Mouse (Mus musculus) midbrain, embryonic 15.5 days (tissue): ENCODE results near the gene Nes. TPM values are rescaled to one million over a fixed set of nuclear protein-coding genes. Genes with fewer than 3 reads are reported as not detected.
A peak's percentile ranks its signal among the peaks of the same experiment; 100 is the strongest.

Source experiments
- ATAC-seq: fragments of 200-750 bp; cut with Nextera tagmentation; replicated peaks from 2 replicates; pipeline ENCODE4 v1.8.0; 2017; ENCODE audit warnings: moderate TSS enrichment
- H3K27ac ChIP-seq: fragments of 300-500 bp; sonication (generic); 2 replicates; pipeline ENCODE4 v1.5.1; 2015; ENCODE audit warnings: mild to moderate bottlenecking, inconsistent platforms
- H3K27me3 ChIP-seq: fragments of 300-500 bp; sonication (generic); replicated peaks from 2 replicates; pipeline ENCODE4 v1.6.1; 2015; ENCODE audit warnings: inconsistent platforms
- H3K36me3 ChIP-seq: fragments of 300-500 bp; sonication (generic); replicated peaks from 2 replicates; pipeline ENCODE4 v1.6.1; 2015; ENCODE audit warnings: inconsistent platforms
- H3K4me1 ChIP-seq: fragments of 300-500 bp; sonication (generic); 2 replicates; pipeline ENCODE4 v1.6.1; 2015; ENCODE audit warnings: inconsistent platforms
- H3K4me2 ChIP-seq: fragments of 300-500 bp; sonication (generic); 2 replicates; pipeline ENCODE4 v1.6.1; 2015; ENCODE audit warnings: inconsistent platforms, mild to moderate bottlenecking, moderate library complexity
- H3K4me3 ChIP-seq: fragments of 300-500 bp; sonication (generic); 2 replicates; pipeline ENCODE4 v1.5.1; 2015; ENCODE audit warnings: mild to moderate bottlenecking, inconsistent platforms
- H3K9ac ChIP-seq: fragments of 300-500 bp; sonication (generic); 2 replicates; pipeline ENCODE4 v1.6.1; 2015; ENCODE audit warnings: mild to moderate bottlenecking, inconsistent platforms
- H3K9me3 ChIP-seq: fragments of 300-500 bp; sonication (generic); 2 replicates; pipeline ENCODE4 v1.6.1; 2016; ENCODE audit warnings: inconsistent platforms
- WGBS: fragments of 180-500 bp; shearing (Covaris S2); methylation state at CpG from one replicate; pipeline ENCODE4 v1.1.7; 2015; ENCODE audit warnings: mixed read lengths; 5-methylcytosine and 5-hydroxymethylcytosine counted together
- polyA plus RNA-seq: library from polyadenylated mRNA; unstranded; fragments of >200 nt; fragmentation: Nextera tagmentation; extraction: Ambion mirVana; gene quantifications from 2 replicates; pipeline ENCODE4 v1.2.1, GENCODE M21; 2015

Gene Nes
- polyA plus RNA-seq, 1 experiment from 2014 or later, result 33.0 TPM

- 3% methylated on average over 4 of the region's 4 CpGs for WGBS
- no peak overlapping the region for H3K4me3 ChIP-seq
- peaks cover 11% of the 10 kb centered on the region; the same call in 1 of the 2 replicates for H3K36me3 ChIP-seq
- no peak; the same call in 1 of the 2 replicates for ATAC-seq
- no peak overlapping the region for H3K4me2 ChIP-seq
- peaks cover 36% of the 10 kb centered on the region for H3K4me1 ChIP-seq
- no peak overlapping the region for H3K27ac ChIP-seq
- H3K27me3 ChIP-seq, result no peaks in the 10 kb centered on the region
- no peaks in the 10 kb centered on the region for H3K9me3 ChIP-seq
- no peak overlapping the region for H3K9ac ChIP-seq
Measured at GRCm38 (mm10) chr3:87944838-87945600, 25.9 kb upstream of the Nes start.

- H3K4me3 ChIP-seq, result no peak overlapping the region
- H3K4me1 ChIP-seq, result peaks cover 41% of the 10 kb centered on the region
- no peak overlapping the region for H3K9ac ChIP-seq
- H3K9me3 ChIP-seq, result no peaks in the 10 kb centered on the region
- WGBS, result 14% methylated on average over 12 of the region's 12 CpGs
- no peaks in the 10 kb centered on the region for H3K27me3 ChIP-seq
- H3K27ac ChIP-seq, result no peak overlapping the region
- H3K36me3 ChIP-seq, result peaks cover 4% of the 10 kb centered on the region; the same call in 1 of the 2 replicates
- no peak; the same call in 1 of the 2 replicates for ATAC-seq
- H3K4me2 ChIP-seq, result no peak overlapping the region
Measured at GRCm38 (mm10) chr3:87945781-87946540, 24.9 kb upstream of the Nes start.

- no peaks in the 10 kb centered on the region for H3K9me3 ChIP-seq
- H3K9ac ChIP-seq, result no peak overlapping the region
- H3K36me3 ChIP-seq, result peaks cover 4% of the 10 kb centered on the region; the same call in 1 of the 2 replicates
- peaks cover 41% of the 10 kb centered on the region for H3K4me1 ChIP-seq
- ATAC-seq, result no peak
- H3K4me2 ChIP-seq, result no peak overlapping the region
- no peak overlapping the region for H3K4me3 ChIP-seq
- WGBS, result 19% methylated on average over 1 of the region's 1 CpGs
- H3K27ac ChIP-seq, result peak overlapping the region; percentile 5; the same call in 1 of the 2 replicates
- no peaks in the 10 kb centered on the region for H3K27me3 ChIP-seq
Measured at GRCm38 (mm10) chr3:87946541-87946860, 24.4 kb upstream of the Nes start.

GRCm38 (mm10) chr3:87947056-87947810, 23.6 kb upstream of the Nes start:
- H3K36me3 ChIP-seq, result 0 out of 2 replicates have a peak, but pooled peaks cover 4% of the 10 kb centered on the region
- H3K9me3 ChIP-seq, result no peaks in the 10 kb centered on the region
- peak overlapping the region; percentile 33 for H3K4me3 ChIP-seq
- H3K27me3 ChIP-seq, result no peaks in the 10 kb centered on the region
- peak overlapping the region; percentile 64 for H3K4me2 ChIP-seq
- no peak overlapping the region for H3K27ac ChIP-seq
- H3K9ac ChIP-seq, result peak overlapping the region; percentile 38
- 6% methylated on average over 26 of the region's 26 CpGs for WGBS
- ATAC-seq, result no peak
- H3K4me1 ChIP-seq, result peaks cover 48% of the 10 kb centered on the region

GRCm38 (mm10) chr3:87947811-87948199, 23.1 kb upstream of the Nes start:
- Histone ChIP-seq H3K9ac (peak overlapping the region; percentile 38), H3K36me3 (0 out of 2 replicates have a peak, but pooled peaks cover 4% of the 10 kb centered on the region), H3K27me3 (no peaks in the 10 kb centered on the region), H3K4me3 (peak overlapping the region; percentile 33), H3K4me2 (peak overlapping the region; percentile 64), H3K27ac (no peak overlapping the region), H3K4me1 (peaks cover 54% of the 10 kb centered on the region), H3K9me3 (no peaks in the 10 kb centered on the region)
- under 1% methylated on average over 17 of the region's 17 CpGs for WGBS
- no peak for ATAC-seq

- Histone ChIP-seq H3K4me1 (peaks cover 56% of the 10 kb centered on the region), H3K9ac (peak within 1 kb of the TSS; percentile 38), H3K36me3 (no peaks in the 10 kb centered on the region), H3K9me3 (no peaks in the 10 kb centered on the region), H3K27me3 (no peaks in the 10 kb centered on the region), H3K4me2 (peak within 1 kb of the TSS; percentile 64), H3K4me3 (peak within 1 kb of the TSS; percentile 33), H3K27ac (no peak within 1 kb of the TSS)
- 3% methylated on average over 34 of the region's 35 CpGs for WGBS
- no peak for ATAC-seq
Measured at GRCm38 (mm10) chr3:87948378-87949265, 22.3 kb upstream of the Nes start, which contains the start of gene Crabp2. Gene Crabp2, plus strand, starts transcription at chr3:87948666.

- WGBS, result 9% methylated on average over 16 of the region's 16 CpGs
- Histone ChIP-seq H3K9me3 (no peaks in the 10 kb centered on the region), H3K4me1 (peaks cover 56% of the 10 kb centered on the region), H3K36me3 (no peaks in the 10 kb centered on the region), H3K27me3 (no peaks in the 10 kb centered on the region), H3K27ac (no peak overlapping the region), H3K9ac (no peak overlapping the region), H3K4me3 (peak overlapping the region; percentile 33), H3K4me2 (peak overlapping the region; percentile 64; the same call in 1 of the 2 replicates)
- no peak for ATAC-seq
Measured at GRCm38 (mm10) chr3:87949266-87949954, 21.5 kb upstream of the Nes start.

GRCm38 (mm10) chr3:87949955-87950515, 20.8 kb upstream of the Nes start:
- WGBS, result 11% methylated on average over 13 of the region's 13 CpGs

GRCm38 (mm10) chr3:87951946-87952345, 18.9 kb upstream of the Nes start:
- Histone ChIP-seq H3K9ac (no peak overlapping the region), H3K27ac (no peak overlapping the region; the same call in 1 of the 2 replicates), H3K9me3 (no peaks in the 10 kb centered on the region), H3K36me3 (no peaks in the 10 kb centered on the region), H3K27me3 (no peaks in the 10 kb centered on the region), H3K4me2 (peak overlapping the region; percentile 34), H3K4me3 (peak overlapping the region; percentile 8; the same call in 1 of the 2 replicates), H3K4me1 (peaks cover 51% of the 10 kb centered on the region)
- no peak for ATAC-seq
- 16% methylated on average over 12 of the region's 12 CpGs for WGBS

More at GRCm38 (mm10) chr3:87949955-87950515, 20.8 kb upstream of the Nes start:
- Histone ChIP-seq H3K4me3 (peak overlapping the region; percentile 12; the same call in 1 of the 2 replicates), H3K27ac (no peak overlapping the region), H3K27me3 (no peaks in the 10 kb centered on the region), H3K4me1 (peaks cover 52% of the 10 kb centered on the region), H3K4me2 (peak overlapping the region; percentile 64; the same call in 1 of the 2 replicates), H3K9me3 (no peaks in the 10 kb centered on the region), H3K36me3 (no peaks in the 10 kb centered on the region), H3K9ac (no peak overlapping the region)
- ATAC-seq, result no peak

GRCm38 (mm10) chr3:87952440-87952839, 18.4 kb upstream of the Nes start:
- Histone ChIP-seq H3K27ac (no peak overlapping the region; the same call in 1 of the 2 replicates), H3K9me3 (no peaks in the 10 kb centered on the region), H3K4me2 (peak overlapping the region; percentile 34), H3K9ac (no peak overlapping the region), H3K36me3 (no peaks in the 10 kb centered on the region), H3K4me1 (peaks cover 46% of the 10 kb centered on the region), H3K4me3 (peak overlapping the region; percentile 8; the same call in 1 of the 2 replicates), H3K27me3 (no peaks in the 10 kb centered on the region)
- ATAC-seq, result peak; percentile 53; the same call in 1 of the 2 replicates
- WGBS, result 2% methylated on average over 5 of the region's 5 CpGs
